Mouse (Mus musculus): ENCODE measurements around the gene Retn.

The Retn gene

DNA sequence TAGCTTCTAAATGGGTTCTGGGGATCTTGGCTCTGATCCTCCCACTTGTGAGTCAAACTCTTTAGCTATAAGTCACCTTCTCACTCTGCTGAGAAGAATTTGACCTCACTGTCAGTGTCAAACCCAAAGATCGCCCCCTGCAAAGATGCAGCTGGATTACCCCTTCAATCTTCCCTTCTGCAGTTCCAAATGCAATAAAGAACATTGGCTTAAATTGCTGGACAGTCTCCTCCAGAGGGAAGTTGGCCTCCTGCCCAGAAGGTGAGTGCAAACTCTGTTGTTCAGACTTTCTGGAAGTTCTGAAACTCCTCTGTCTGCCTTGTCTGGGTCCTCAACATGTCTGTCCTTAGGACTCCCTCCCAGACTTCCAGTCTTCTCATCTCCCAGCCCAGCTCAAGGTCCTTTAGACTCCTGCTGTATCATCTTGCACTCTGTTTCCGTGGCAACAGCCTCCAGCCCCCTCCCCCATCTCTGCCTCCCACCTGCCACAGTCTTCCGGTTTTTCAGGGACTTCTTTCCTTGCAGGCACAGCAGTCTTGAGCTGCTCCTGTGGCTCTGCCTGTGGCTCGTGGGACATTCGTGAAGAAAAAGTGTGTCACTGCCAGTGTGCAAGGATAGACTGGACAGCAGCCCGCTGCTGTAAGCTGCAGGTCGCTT, 1.3 kb downstream of the Retn start:
- in situ Hi-C loops (cut with MboI; ENCODE audit: low sequenced_read_pairs) = no loop called here

DNA sequence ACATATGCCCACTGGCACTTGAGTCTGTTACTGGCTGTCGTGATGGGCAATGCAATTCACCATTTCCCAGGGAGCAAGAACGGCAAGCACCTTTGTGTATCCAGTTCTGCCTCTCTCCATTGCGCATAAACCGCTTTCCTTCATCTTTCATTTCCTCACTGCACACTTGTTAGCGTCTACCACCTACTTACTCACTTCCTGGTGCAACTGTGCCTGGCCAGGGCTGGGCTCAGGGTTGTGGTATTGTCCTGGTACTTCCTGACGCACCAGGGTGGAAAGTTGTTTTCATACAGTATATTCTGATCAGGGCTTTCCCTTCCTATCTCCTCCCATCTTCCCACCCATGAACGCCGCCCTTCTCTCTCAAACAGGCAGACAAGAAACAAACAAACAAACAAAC, 5.3 kb downstream of the Retn start:
- in situ Hi-C loops (cut with MboI; ENCODE audit: low sequenced_read_pairs) = no loop called here

DNA sequence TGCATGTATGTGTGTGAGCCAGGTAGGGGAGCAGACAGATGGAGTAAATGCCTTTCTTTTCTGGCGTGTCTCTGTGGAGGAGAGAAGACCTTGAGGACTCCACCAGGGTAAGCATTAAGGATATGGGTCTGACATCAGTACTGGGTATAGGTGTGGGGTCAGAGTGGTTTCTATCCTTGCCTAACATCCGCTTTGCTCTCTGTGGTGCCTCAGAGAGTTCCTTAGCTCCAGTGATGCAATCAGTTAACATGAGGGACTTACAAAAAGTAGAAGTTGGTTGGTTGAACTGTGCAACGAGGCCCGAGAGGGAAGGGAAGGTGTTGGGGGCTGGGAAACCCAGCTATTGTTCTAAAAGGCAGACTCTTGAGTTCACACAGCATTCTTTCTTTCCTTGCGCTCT, 8.8 kb downstream of the Retn start:
- in situ Hi-C loops (cut with MboI; ENCODE audit: low sequenced_read_pairs) = no loop called here

DNA sequence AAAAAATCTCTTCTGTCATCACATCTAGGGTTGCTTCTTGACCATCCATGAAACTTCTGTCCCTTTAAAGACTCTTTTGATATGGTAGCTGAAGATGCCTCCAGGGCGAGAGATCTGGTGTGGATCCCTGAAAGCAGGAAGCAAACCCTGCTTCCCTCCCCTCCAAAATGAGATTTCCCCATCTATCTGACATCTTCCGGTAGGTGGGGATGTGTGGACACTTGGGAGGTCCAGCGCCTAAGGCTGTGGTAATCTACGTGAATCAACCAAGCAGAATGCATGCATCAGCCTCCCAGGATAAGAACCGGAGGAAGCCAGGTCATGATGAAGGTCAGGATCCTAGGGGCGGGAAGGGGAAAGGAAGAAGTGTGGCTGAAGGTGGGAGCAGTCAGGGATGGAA, 9.9 kb downstream of the Retn start, which contains the start of gene Mcemp1:
Gene Mcemp1, plus strand, starts transcription at position 248 of the 400 bp plus-strand sequence.
- in situ Hi-C loops (cut with MboI; ENCODE audit: low sequenced_read_pairs) = no loop called here

DNA sequence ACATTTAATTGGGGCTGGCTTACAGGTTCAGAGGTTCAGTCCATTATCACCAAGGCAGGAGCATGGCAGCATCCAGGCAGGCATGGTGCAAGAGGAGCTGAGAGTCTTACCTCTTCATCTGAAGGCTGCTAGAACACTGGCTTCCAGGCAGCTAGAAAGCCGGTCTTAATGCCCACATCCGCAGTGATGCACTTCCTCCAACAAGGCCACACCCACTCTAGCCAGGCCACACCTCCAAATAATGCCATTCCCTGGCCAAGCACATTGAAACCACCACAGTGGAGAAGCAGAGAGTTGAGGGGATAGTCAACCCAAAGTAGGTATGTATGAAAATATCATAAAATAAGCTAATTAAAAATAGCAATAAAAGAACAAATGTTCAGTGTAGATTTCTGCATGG, 14.8 kb downstream of the Retn start:
- in situ Hi-C loops (cut with MboI; ENCODE audit: low sequenced_read_pairs) = loop anchor here (5.0 kb wide), 1 partner anchor 33 kb away; no protein-coding TSS in a partner anchor

DNA sequence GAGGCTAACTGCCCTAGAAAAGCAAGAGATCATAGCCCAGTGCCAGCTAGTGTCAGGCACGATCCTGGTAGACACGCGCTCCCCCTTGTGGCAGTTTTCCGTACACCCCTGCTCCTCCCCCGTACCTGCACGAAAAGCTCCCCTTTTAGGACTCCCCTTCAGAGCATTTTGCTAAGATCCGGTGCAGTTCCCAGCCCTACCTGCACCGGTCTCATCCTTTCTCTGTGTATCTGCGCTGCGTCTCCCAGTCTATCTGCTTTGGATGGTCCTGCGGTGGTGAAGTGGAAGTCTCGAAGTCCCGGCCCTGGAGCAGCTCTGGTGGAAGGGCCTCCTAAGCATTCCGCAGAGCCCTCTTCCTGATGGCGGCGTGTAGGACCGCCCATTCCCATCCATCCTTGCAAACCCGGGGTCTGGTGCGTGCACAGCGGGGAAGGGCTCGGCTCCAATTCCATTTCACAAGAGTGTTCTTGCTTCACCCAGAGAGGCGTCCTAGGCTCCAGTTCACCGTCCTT, 16.5 kb downstream of the Retn start, which contains the start of gene Fcor:
Gene Fcor, minus strand, starts transcription at position 383 of the 512 bp plus-strand sequence.
- in situ Hi-C loops (cut with MboI; ENCODE audit: low sequenced_read_pairs) = loop anchor here (5.0 kb wide), 1 partner anchor 35 kb away; no protein-coding TSS in a partner anchor

DNA sequence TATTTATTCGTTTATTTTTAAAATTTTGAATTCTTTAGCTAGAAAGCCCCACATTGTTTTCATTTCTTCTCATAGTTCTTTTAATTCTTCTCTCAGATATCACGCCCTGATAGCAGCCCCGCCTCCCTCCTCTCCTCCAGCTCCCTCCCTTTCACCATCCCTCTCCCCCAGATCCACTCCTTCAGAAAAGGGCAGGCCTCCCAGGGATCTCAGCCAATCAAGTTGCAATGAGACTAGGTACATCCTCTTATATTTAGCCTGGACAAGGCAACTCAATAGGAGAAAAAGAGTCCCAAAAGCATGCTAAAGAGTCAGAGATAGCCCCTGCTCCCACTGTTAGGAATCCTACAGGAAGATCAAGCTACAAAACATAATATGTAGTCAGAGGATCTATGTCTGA, 19.1 kb downstream of the Retn start:
- in situ Hi-C loops (cut with MboI; ENCODE audit: low sequenced_read_pairs) = loop anchor here (5.0 kb wide), 1 partner anchor 37 kb away; no protein-coding TSS in a partner anchor

DNA sequence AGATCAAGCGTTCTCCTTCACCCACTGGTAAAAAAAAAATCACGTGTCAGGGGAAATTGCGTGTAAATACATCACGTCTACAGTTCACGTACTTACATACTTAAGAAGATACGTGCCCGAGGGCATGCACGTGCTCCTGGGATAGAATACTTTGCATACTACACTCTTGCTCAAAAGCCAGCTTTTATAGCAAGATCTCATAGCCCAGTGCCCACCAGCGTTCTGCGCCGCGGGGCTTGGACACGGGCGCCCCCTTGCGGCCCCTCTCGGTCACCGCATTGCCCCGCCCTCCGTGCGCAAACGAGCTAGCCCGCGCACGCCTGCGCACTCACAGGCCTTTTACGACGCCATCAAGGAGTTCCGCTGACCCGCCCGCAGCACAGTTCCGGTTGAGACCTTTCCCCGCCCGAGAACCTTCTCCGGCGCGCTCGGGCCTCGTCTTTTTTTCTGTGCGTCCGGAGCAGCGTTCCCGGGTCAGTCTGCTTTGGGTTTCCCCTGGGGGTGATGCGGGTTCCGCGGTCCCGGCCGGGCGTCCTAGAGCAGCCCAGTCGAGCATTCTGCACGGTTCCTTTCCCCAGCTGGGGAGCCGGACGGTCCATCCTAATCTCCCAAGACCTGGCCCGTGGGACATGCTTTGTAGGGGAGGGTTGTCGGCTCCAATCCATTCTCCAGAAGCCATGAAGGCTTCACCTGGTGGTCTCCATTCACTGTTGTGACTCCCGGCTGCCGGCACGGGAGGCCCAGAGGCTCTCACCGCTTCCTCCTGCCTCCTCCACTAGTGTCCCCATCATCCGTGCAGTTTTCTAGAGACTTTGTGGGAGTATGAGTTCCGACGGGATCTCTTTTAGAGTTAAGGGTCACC, 20.8 kb downstream of the Retn start, which contains the start of gene Trappc5:
Gene Trappc5, plus strand, starts transcription at position 169 of the 862 bp plus-strand sequence.
- in situ Hi-C loops (cut with MboI; ENCODE audit: low sequenced_read_pairs) = no loop called here

DNA sequence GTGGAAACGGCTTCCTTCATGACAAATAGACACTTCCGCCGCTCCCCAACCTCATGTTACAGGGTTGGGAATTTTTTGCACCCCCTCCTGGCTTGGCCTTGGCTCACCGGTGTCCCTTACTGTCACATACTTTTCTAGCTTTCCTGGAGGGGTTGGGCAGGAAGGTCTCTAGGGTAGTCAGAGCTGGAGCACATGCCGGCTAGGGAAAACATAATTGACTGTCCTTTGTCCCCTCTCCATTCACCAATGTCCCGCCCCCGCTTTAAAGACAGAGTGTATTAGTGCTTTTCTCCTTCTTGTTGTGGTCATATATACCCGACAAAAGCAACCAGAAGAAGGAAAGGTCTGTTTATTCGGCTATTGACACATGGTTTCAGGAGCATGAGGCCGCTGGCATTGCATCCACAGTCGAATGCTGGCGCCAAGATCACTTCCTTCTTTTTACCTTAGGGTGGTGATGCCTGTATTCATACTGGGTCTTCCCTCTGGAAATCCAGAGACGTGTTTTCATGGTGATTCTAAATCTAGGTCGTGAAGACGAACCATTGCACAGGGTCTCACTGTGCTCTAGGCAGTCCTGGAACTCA, 21.5 kb downstream of the Retn start:
- in situ Hi-C loops (cut with MboI; ENCODE audit: low sequenced_read_pairs) = no loop called here

DNA sequence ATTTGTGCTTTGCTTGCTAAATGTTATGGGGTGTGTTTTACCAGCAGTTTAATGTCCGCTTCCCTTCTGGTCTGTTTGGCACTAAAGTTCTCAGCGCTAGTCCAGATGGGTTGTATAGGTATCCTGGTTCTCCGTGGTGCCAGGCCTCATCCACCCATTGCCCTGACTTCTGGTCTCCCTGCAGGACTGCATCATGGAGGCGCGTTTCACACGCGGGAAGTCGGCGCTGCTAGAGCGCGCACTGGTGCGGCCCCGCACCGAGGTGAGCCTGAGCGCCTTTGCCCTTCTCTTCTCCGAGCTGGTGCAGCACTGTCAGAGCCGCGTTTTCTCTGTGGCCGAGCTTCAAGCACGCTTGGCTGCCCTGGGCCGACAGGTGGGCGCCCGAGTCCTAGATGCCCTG, 23.3 kb downstream of the Retn start:
- in situ Hi-C loops (cut with MboI; ENCODE audit: low sequenced_read_pairs) = no loop called here

DNA sequence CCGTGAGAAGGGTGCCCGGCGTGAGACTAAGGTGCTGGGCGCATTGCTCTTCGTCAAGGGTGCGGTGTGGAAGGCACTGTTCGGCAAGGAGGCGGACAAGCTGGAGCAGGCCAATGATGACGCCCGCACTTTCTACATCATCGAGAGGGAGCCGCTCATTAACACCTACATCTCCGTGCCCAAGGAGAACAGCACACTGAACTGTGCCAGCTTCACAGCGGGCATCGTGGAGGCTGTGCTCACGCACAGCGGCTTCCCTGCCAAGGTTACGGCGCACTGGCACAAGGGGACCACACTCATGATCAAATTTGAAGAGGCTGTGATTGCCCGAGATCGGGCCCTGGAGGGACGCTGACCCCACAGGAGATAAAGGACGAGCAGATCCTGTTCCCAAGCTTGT, 23.7 kb downstream of the Retn start:
- in situ Hi-C loops (cut with MboI; ENCODE audit: low sequenced_read_pairs) = no loop called here

DNA sequence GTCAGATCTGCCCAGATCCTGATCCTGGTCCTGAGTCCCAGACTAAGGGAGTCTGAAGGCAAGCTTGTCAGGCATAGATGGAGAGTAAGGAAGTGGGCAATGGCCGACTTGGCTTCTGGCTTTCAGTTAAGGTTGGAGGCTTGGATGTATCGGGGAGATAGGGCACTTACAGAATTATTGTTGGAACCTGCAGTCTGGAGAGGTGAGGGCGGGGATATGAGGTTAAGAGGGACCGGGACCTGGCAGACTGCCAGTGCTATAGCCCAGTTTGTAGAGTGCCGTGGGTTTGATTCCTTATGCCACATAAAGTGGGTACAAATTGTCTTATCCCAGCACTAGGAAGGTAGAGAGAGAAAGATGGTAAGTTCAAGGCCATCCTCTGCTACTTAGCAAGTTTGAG, 24.1 kb downstream of the Retn start:
- in situ Hi-C loops (cut with MboI; ENCODE audit: low sequenced_read_pairs) = no loop called here

DNA sequence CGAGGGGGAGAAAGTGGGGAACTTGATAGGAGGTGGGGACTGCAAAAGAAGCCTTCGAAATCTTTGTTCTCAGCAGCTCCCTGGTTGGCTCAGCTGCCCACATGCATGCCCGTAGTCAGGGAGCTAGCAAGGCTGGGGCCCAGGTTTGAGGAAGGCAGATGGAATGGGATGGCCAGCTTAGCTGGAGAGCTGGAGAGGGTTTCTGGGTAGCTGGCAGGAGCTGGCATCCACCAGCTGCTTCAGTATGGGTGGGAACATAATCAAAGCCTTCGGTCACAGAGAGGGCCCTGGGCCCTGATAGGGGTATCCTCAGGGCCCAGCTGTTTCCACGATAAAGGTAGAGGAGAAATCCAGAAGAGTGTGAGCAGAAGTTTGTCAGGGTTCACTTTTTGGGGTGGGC, 26.9 kb downstream of the Retn start:
- in situ Hi-C loops (cut with MboI; ENCODE audit: low sequenced_read_pairs) = no loop called here

DNA sequence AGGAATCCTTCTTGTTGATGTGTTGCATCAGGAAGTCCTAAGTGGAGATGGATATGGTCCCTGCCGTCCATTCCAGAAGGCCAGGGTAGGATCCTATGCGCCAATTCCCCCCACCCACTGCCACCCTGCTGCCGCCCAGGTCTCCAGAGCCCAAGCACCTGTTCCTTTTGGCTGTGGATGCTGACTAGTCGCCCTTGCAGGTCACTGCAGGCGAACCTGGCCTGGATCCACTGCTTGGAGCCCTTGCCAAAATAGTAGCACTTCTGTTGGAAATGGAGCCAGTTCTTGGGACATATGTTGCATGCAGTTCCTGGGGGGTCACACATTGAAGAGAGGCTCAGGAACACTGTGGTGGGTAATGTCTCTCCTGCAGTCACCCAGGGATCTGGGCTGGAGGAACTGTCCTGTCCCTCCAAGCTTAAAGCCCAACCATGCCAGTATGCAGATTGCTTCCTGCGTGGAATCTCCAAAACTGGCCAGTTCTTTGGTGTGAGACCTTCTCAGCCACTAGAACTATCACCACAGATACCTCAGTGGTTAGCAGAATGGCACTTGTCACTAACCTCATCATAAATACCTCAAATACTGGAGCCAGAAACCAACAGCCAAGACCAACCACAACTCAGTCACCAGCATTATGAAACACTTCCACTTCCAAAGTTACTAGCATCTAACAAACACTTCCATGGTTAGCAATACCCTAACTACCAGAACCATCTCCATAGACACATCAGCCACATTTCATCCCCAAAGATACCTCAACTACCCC, 28.0 kb downstream of the Retn start:
- in situ Hi-C loops (cut with MboI; ENCODE audit: low sequenced_read_pairs) = no loop called here

DNA sequence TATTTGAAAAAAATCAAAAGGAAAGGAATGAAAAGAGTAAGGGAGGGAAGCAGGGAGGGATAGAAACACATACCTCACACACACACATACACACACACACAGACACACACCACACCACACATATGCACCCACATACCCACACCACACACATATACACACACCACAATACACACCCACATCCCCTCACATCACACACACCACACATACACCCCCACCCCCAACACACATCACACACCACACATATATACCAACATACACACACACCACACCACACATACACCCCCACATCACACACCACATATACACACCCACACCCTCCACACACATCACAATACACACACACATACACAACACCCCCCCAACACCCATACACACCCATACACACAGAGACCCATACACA, 29.0 kb downstream of the Retn start:
- in situ Hi-C loops (cut with MboI; ENCODE audit: low sequenced_read_pairs) = no loop called here

DNA sequence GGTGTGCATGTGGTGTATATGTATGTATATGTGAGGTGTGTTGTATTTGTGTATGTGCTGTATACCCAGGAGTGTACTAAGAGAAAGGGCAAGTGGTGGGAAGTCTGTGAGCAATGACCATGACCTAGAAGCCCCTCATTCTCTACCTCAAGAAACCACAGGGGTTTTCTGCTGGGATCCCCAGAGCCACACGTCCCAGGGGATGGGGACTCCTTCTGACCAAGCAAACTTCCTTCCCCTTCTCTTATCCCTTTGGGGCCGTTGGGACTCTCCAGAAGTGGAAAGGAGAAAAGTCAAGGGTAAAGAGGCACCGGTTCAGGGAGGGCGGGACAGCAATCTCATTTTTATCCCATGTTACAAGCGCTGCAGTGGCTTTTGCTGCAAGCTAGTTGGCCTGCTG, 29.9 kb downstream of the Retn start:
- in situ Hi-C loops (cut with MboI; ENCODE audit: low sequenced_read_pairs) = no loop called here

DNA sequence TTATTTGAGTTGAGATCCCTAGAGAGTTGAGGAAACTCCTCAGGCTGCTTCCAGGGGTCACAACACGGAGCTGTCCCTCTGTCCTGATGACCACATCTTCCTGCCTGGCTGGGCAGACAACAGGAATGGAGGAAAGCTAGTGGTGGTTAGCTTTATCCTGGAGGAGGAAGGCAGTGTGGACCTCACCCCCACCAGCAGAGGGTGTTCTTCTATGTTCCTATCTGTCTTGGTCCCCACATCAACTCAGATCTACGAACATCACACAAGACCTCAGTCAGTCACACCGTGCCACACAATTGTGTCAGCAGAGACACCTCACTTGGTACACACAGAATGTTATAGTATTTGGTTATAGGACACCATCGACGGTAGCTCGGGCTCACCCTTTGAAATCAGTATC, 32.0 kb downstream of the Retn start:
- in situ Hi-C loops (cut with MboI; ENCODE audit: low sequenced_read_pairs) = no loop called here

DNA sequence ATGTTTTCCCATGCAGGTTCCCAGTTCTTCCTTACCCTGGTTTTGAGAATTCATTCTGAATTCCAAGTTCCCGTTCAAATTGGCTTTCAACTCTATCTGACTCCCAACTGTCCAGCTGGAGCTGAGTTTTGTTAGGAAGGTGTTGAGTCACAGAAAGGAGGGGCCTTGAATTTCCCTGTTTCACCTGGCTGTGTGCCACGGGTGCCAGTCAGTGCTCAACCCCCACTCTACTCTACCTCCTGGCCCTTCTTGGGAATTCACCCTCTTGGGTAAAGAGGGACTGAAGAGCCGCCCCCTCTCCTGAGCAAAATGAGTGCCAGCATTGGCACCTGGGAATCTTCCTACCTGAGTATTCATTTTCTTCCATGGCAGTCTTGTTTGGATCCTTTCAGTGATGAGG, 35.2 kb downstream of the Retn start:
- in situ Hi-C loops (cut with MboI; ENCODE audit: low sequenced_read_pairs) = no loop called here

DNA sequence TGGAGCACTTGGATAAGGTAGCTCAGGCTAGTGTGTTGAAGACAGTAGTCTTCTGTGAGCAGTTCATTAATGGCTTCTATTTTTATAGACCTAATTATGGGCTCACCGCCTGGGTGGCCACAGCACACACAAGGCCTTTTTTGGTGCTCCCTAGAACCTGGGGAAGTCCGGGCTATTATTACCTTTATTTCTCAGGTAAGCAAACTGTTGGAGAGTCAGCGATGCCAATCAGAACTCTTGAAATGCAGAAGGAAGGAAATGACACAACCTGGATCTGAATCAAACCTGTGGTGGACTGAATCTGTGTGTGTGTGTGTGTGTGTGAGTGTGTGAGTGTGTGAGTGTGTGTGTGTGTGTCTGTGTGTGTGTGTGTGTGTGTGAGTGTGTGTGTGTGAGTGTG, 38.6 kb downstream of the Retn start, which contains the start of gene Fcer2a:
Gene Fcer2a, minus strand, starts transcription at position 55 of the 400 bp plus-strand sequence.
- in situ Hi-C loops (cut with MboI; ENCODE audit: low sequenced_read_pairs) = no loop called here

DNA sequence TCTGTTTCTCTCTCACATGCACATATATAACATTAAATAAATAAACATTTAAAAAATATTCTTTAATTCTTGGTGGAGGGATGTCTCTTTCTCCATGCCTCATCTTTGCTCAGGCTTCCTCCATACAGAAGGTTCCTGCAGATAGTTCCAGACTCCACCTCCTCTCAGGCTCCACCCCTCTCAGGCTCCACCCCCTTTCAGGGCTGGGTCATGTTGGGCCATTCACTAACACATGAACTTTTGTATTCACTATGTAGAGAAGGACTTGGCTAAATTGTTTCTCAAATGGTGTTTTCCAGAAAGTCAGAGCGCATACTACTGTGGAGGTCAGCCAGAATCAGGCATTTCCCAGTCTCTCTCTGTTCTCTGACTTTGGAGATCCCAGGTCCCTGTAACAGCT, 45.9 kb downstream of the Retn start:
- in situ Hi-C loops (cut with MboI; ENCODE audit: low sequenced_read_pairs) = no loop called here

DNA sequence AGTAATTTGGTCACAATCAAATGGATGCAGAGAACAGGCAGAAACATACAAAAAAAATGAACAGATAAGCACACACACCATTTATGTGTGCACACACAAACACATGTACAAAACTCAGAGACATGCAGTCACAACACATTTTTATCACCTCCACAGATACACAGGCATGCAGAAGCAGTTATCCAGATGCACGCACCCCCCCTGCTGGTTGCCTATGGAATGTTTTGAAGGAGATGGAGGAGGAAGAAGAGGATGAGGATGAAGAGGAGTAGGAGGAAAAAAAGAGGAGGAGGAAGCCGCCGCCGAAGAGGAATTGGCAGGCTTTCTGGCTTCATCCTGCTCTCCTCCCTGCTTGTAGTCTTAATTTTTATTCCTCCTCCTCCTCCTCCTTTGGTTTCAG, 50.1 kb downstream of the Retn start:
- in situ Hi-C loops (cut with MboI; ENCODE audit: low sequenced_read_pairs) = no loop called here

Measured in CH12F3 (cell line).